Mouse (Mus musculus): Measurements from ENCODE around the gene Ppp1r16b.

GRCm38 (mm10) chr2:158681714-158682113 is 16.5 kb downstream of the Ppp1r16b start:
- TF ChIP-seq CTCF (IDR thresholded peaks at IDR 0.05) (no peak), EP300 (IDR thresholded peaks at IDR 0.05) (no peak)
